Mouse (Mus musculus) cortical plate, adult 2 months (tissue): ENCODE results near the gene Tmcc3. TPM values are rescaled to one million over a fixed set of nuclear protein-coding genes. Genes with fewer than 3 reads are reported as not detected.
A peak's percentile ranks its signal among the peaks of the same experiment; 100 is the strongest.

Source experiments
- H3K27ac ChIP-seq: fragments of 200-500 bp; 2 replicates; pipeline ENCODE4 v1.5.1; 2012; ENCODE audit warnings: low read length, control low read depth, inconsistent platforms; ENCODE audit not compliant: insufficient read depth
- H3K4me1 ChIP-seq: fragments of 200-500 bp; 2 replicates; pipeline ENCODE4 v1.6.1; 2011; ENCODE audit warnings: low read length; ENCODE audit not compliant: control insufficient read depth, insufficient read depth
- H3K4me3 ChIP-seq: fragments of 200-500 bp; 2 replicates; pipeline ENCODE4 v1.5.1; 2011; ENCODE audit warnings: mild to moderate bottlenecking, low read length, control low read depth; ENCODE audit not compliant: insufficient read depth
- CTCF ChIP-seq: fragments of 200-500 bp; IDR thresholded peaks from 2 replicates; pipeline ENCODE4 v1.5.1; 2011; ENCODE audit warnings: mild to moderate bottlenecking, control low read depth, low read length; ENCODE audit not compliant: insufficient read depth; ENCODE audit errors: extremely low read depth
- POLR2A ChIP-seq: fragments of 200-500 bp; IDR thresholded peaks from 2 replicates; pipeline ENCODE4 v1.6.1; 2011; ENCODE audit warnings: mild to moderate bottlenecking, low read length, control low read depth; ENCODE audit not compliant: insufficient read depth; ENCODE audit errors: extremely low read depth
- polyA plus RNA-seq: library from polyadenylated mRNA; depleted of rRNA; stranded (reverse); fragments of >200 nt; gene quantifications from 2 replicates; pipeline ENCODE4 v1.2.3, GENCODE M21; 2012

Gene Tmcc3
- polyA plus RNA-seq, 1 experiment: 28.5 TPM

GRCm38 (mm10) chr10:94558826-94559225 is 247.1 kb downstream of the Tmcc3 start:
- no peak overlapping the region for H3K27ac ChIP-seq
- H3K4me1 ChIP-seq: no peaks in the 10 kb centered on the region
- TF ChIP-seq CTCF: no peak
- no peak overlapping the region for H3K4me3 ChIP-seq

GRCm38 (mm10) chr10:94561351-94561750 is 249.6 kb downstream of the Tmcc3 start:
- Histone ChIP-seq H3K27ac (no peak overlapping the region), H3K4me3 (no peak overlapping the region), H3K4me1 (no peaks in the 10 kb centered on the region)
- TF ChIP-seq CTCF (no peak), POLR2A (no peak)

GRCm38 (mm10) chr10:94562188-94562587 is 250.4 kb downstream of the Tmcc3 start:
- Histone ChIP-seq H3K4me1 (no peaks in the 10 kb centered on the region), H3K4me3 (no peak overlapping the region), H3K27ac (no peak overlapping the region)
- no peak for TF ChIP-seq POLR2A
- TF ChIP-seq CTCF: peak; percentile 32; the same call in 1 of the 2 replicates

GRCm38 (mm10) chr10:94562991-94563390 is 251.2 kb downstream of the Tmcc3 start:
- no peak overlapping the region for H3K4me3 ChIP-seq

GRCm38 (mm10) chr10:94565410-94566221 is 253.9 kb downstream of the Tmcc3 start:
- no peaks in the 10 kb centered on the region for H3K4me1 ChIP-seq
- no peak overlapping the region for H3K4me3 ChIP-seq
- H3K27ac ChIP-seq: no peak overlapping the region
- TF ChIP-seq POLR2A (no peak), CTCF (no peak)

More at GRCm38 (mm10) chr10:94562991-94563390, 251.2 kb downstream of the Tmcc3 start:
- no peaks in the 10 kb centered on the region for H3K4me1 ChIP-seq
- TF ChIP-seq POLR2A (no peak), CTCF (no peak)
- H3K27ac ChIP-seq: no peak overlapping the region

GRCm38 (mm10) chr10:94566222-94566868 is 254.6 kb downstream of the Tmcc3 start:
- Histone ChIP-seq H3K4me3 (no peak overlapping the region), H3K4me1 (no peaks in the 10 kb centered on the region), H3K27ac (no peak overlapping the region)
- TF ChIP-seq POLR2A: no peak

GRCm38 (mm10) chr10:94567251-94567650 is 255.5 kb downstream of the Tmcc3 start:
- no peak for TF ChIP-seq CTCF
- TF ChIP-seq POLR2A: no peak
- no peaks in the 10 kb centered on the region for H3K4me1 ChIP-seq
- no peak overlapping the region for H3K27ac ChIP-seq
- no peak overlapping the region for H3K4me3 ChIP-seq

- H3K4me3 ChIP-seq: no peak overlapping the region
- H3K4me1 ChIP-seq: no peaks in the 10 kb centered on the region
- H3K27ac ChIP-seq: no peak overlapping the region
- TF ChIP-seq CTCF (no peak), POLR2A (no peak)
Measured at GRCm38 (mm10) chr10:94567915-94568314, 256.2 kb downstream of the Tmcc3 start.

- Histone ChIP-seq H3K27ac (no peak overlapping the region), H3K4me1 (no peaks in the 10 kb centered on the region), H3K4me3 (no peak overlapping the region)
- TF ChIP-seq CTCF (no peak), POLR2A (no peak)
Measured at GRCm38 (mm10) chr10:94568867-94569266, 257.1 kb downstream of the Tmcc3 start.

- no peak overlapping the region for H3K4me3 ChIP-seq
- TF ChIP-seq CTCF (no peak), POLR2A (no peak)
- no peak overlapping the region for H3K27ac ChIP-seq
- no peaks in the 10 kb centered on the region for H3K4me1 ChIP-seq
Measured at GRCm38 (mm10) chr10:94569731-94570130, 258.0 kb downstream of the Tmcc3 start.
